Comparison of ENCODE assay signal across 14 mouse cellular contexts in the genomic region with DNA sequence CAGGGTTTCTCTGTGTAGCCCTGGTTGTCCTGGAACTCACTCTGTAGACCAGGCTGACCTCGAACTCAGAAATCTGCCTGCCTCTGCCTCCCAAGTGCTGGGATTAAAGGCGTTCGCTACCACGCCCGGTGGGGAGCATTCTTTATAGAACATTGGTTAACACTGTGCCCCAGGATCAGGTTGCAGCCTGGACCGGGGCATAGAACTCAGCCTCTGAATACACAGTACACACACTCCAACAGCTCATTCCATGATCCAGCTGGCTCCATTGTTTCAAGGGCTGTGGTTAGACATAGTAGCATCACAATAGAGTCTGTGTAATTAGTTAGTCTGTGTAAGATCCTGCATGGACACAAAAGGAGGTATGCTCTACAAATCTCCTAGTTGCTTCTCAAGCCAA. TPM values are rescaled to one million over a fixed set of nuclear protein-coding genes. Genes with fewer than 3 reads are reported as not detected.
"Had no signal": no experiment of that assay in that cellular context is flagged by ENCODE, and none has a peak within 500 bp of the region (broad histone marks: within the 10 kb centered on the region; RNA-seq: fewer than 3 reads in every experiment).

No protein-coding gene starts in this region.

- ATAC-seq: midbrain, embryonic 13.5 days; midbrain, embryonic 15.5 days had no signal

- H3K27ac ChIP-seq: midbrain, embryonic 13.5 days; midbrain, embryonic 15.5 days; neural tube, embryonic 12.5 days had no signal

- DNase-seq: lung, adult 18-20 months; lung, embryonic 14.5 days; lung, postnatal 10 days; lung, postnatal 4 days; right cerebral cortex, postnatal 25 days; right cerebral cortex, postnatal 4 days; spleen, adult 18-20 months; thymus, adult 18-20 months; thymus, postnatal 14 days; thymus, postnatal 36 days had no signal

- H3K9ac ChIP-seq: lung, embryonic 14.5 days; midbrain, embryonic 13.5 days; midbrain, embryonic 15.5 days; neural tube, embryonic 12.5 days had no signal

- H3K27me3 ChIP-seq: midbrain, embryonic 13.5 days; midbrain, embryonic 15.5 days; neural tube, embryonic 12.5 days had no signal

- H3K4me1 ChIP-seq: midbrain, embryonic 13.5 days; midbrain, embryonic 15.5 days; neural tube, embryonic 12.5 days had no signal

- H3K4me3 ChIP-seq: midbrain, embryonic 13.5 days; midbrain, embryonic 15.5 days; neural tube, embryonic 12.5 days had no signal

- H3K9me3 ChIP-seq: midbrain, embryonic 13.5 days; midbrain, embryonic 15.5 days; neural tube, embryonic 12.5 days had no signal

- H3K4me2 ChIP-seq: lung, embryonic 14.5 days; midbrain, embryonic 11.5 days; midbrain, embryonic 13.5 days; midbrain, embryonic 15.5 days; neural tube, embryonic 12.5 days had no signal

- H3K36me3 ChIP-seq: midbrain, embryonic 13.5 days; midbrain, embryonic 15.5 days; neural tube, embryonic 12.5 days had no signal

RNA-seq across cellular contexts. Expression of a gene that starts 40.9 kb away (rescaled TPM):
- polyA plus RNA-seq: neural tube, embryonic 12.5 days had no signal
